Mouse (Mus musculus) midbrain, postnatal 0 days (tissue): ENCODE results near the gene Borcs6. TPM values are rescaled to one million over a fixed set of nuclear protein-coding genes. Genes with fewer than 3 reads are reported as not detected.

ENCODE experiments used
- ATAC-seq: fragments of 200-750 bp; cut with Nextera tagmentation; 2 replicates; pipeline ENCODE4 v1.8.0; 2017; ENCODE audit warnings: moderate number of reproducible peaks, mild to moderate bottlenecking, moderate TSS enrichment, moderate library complexity; ENCODE audit not compliant: low FRiP score
- DNase-seq: peaks from one replicate; pipeline ENCODE4 v3.0.0-alpha.2; 2015; ENCODE audit warnings: low spot score
- H3K27ac ChIP-seq: fragments of 300-500 bp; sonication (generic); 2 replicates; pipeline ENCODE4 v1.5.1; 2014; ENCODE audit warnings: low read depth, mild to moderate bottlenecking, low read length, mixed read lengths
- H3K27me3 ChIP-seq: fragments of 300-500 bp; sonication (generic); 2 replicates; pipeline ENCODE4 v1.6.1; 2014; ENCODE audit warnings: low read length, control low read depth, mixed read lengths; ENCODE audit not compliant: insufficient read depth
- H3K36me3 ChIP-seq: fragments of 300-500 bp; sonication (generic); 2 replicates; pipeline ENCODE4 v1.6.1; 2014; ENCODE audit warnings: low read length, control low read depth, mixed read lengths; ENCODE audit not compliant: insufficient read depth
- H3K4me1 ChIP-seq: fragments of 300-500 bp; sonication (generic); 2 replicates; pipeline ENCODE4 v1.6.1; 2014; ENCODE audit warnings: mild to moderate bottlenecking, control low read depth, antibody characterized with exemption, low read length, mixed read lengths; ENCODE audit not compliant: insufficient read depth
- H3K4me2 ChIP-seq: fragments of 300-500 bp; sonication (generic); 2 replicates; pipeline ENCODE4 v1.6.1; 2014; ENCODE audit warnings: low read depth, mild to moderate bottlenecking, low read length, mixed read lengths; ENCODE audit not compliant: poor library complexity, severe bottlenecking
- H3K4me3 ChIP-seq: fragments of 300-500 bp; sonication (generic); 2 replicates; pipeline ENCODE4 v1.5.1; 2014; ENCODE audit warnings: low read depth, mild to moderate bottlenecking, low read length, moderate library complexity
- H3K9ac ChIP-seq: fragments of 300-500 bp; sonication (generic); replicated peaks from 2 replicates; pipeline ENCODE4 v1.6.1; 2014; ENCODE audit warnings: mild to moderate bottlenecking, low read length, moderate library complexity, mixed read lengths; ENCODE audit not compliant: poor library complexity, severe bottlenecking
- H3K9me3 ChIP-seq: fragments of 300-500 bp; sonication (generic); 2 replicates; pipeline ENCODE4 v1.6.1; 2016; ENCODE audit warnings: low read length, control low read depth
- CTCF ChIP-seq: IDR thresholded peaks from 2 replicates; pipeline ENCODE4 v1.5.1; 2016; ENCODE audit warnings: antibody characterized with exemption, mild to moderate bottlenecking
- WGBS: fragments of 180-500 bp; shearing (Covaris S2); extraction: QIAGEN DNeasy Blood & Tissue Kit; methylation state at CpG from one replicate; pipeline ENCODE4 v1.1.7; 2014; 5-methylcytosine and 5-hydroxymethylcytosine counted together
- polyA plus RNA-seq: library from polyadenylated mRNA; unstranded; fragments of >200 nt; fragmentation: Nextera tagmentation; extraction: Ambion mirVana; gene quantifications from 2 replicates; pipeline ENCODE4 v1.2.1, GENCODE M21; 2015
- total RNA-seq: library from RNA; depleted of rRNA; stranded (reverse); fragments of >200 nt; gene quantifications from 2 replicates; pipeline ENCODE4 v1.2.3, GENCODE M21; 2014

Gene Borcs6
- total and polyA plus RNA-seq, 2 experiments from 2014 or later: 21.3 to 33.3 TPM

DNA sequence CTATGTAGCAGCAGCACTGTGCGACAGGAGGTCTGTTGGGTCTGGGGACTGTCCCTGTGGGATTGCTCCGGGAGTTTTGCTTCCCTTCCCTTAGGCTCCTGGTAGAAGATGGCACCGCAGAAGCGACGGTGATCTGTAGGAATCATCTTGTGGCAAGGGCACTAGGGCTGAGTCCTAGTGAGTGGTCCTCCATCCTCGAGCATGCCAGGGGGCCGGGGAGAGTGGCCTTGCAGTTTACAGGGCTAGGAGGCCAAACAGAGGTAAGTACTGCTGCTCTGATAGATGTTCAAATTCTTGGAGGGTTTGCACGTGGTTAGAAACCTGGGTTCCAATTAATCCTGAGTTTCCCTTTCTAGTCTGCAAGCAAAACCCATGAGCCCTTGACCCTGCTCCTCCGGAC lies 24.1 kb upstream of the Borcs6 start:
- Histone ChIP-seq H3K27ac (peak overlapping the region; percentile 70; the same call in 1 of the 2 replicates), H3K4me2 (0 out of 2 replicates have a peak overlapping the region, but pooled peaks have one; percentile 51), H3K27me3 (no peaks in the 10 kb centered on the region), H3K9ac (0 out of 2 replicates have a peak overlapping the region, but pooled peaks have one; percentile 29), H3K4me3 (no peak overlapping the region), H3K4me1 (peaks cover 12% of the 10 kb centered on the region), H3K9me3 (no peaks in the 10 kb centered on the region), H3K36me3 (peaks cover 30% of the 10 kb centered on the region)
- WGBS: 75% methylated on average over 9 of the region's 9 CpGs
- no peak for ATAC-seq
- no peak for TF ChIP-seq CTCF
- no peak for DNase-seq

DNA sequence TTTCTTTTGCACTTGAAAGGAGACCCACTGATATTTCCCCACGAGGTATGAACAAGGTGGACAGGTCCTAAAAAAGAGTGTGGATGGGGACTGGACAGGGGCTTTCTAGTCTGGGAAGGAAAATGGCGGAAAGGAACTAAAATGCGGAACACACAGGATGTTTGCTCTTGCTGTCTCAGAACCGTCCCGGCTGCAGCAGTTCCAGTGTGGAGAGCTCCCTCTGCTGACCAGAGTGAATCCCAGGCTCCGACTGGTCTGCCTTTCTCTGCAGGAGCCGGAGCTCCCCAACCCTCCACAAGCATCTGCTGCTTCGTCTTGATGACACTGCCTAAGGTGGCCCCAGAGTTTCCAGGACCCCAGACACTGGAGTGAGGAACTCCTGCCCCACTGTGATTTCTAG lies 23.7 kb upstream of the Borcs6 start:
- DNase-seq (peak; percentile 91), ATAC-seq (0 out of 2 replicates have a peak, but pooled peaks have one; percentile 17)
- Histone ChIP-seq H3K27me3 (no peaks in the 10 kb centered on the region), H3K9me3 (no peaks in the 10 kb centered on the region), H3K36me3 (peaks cover 26% of the 10 kb centered on the region), H3K27ac (peak overlapping the region; percentile 70), H3K4me3 (no peak overlapping the region), H3K4me1 (peaks cover 12% of the 10 kb centered on the region), H3K9ac (0 out of 2 replicates have a peak overlapping the region, but pooled peaks have one; percentile 29), H3K4me2 (peak overlapping the region; percentile 51)
- 5% methylated on average over 8 of the region's 8 CpGs for WGBS
- peak; percentile 79 for TF ChIP-seq CTCF

GRCm38 (mm10) chr11:69036486-69037230 lies 22.9 kb upstream of the Borcs6 start:
- H3K9ac ChIP-seq: peak overlapping the region; percentile 72
- H3K4me3 ChIP-seq: peak overlapping the region; percentile 63
- no peak for ATAC-seq
- DNase-seq: peak; percentile 88
- peak overlapping the region; percentile 84 for H3K27ac ChIP-seq
- H3K9me3 ChIP-seq: no peaks in the 10 kb centered on the region
- H3K4me2 ChIP-seq: peak overlapping the region; percentile 51
- peaks cover 18% of the 10 kb centered on the region for H3K36me3 ChIP-seq
- peaks cover 12% of the 10 kb centered on the region for H3K4me1 ChIP-seq
- no peak for TF ChIP-seq CTCF
- WGBS: 9% methylated on average over 20 of the region's 20 CpGs
- H3K27me3 ChIP-seq: no peaks in the 10 kb centered on the region

DNA sequence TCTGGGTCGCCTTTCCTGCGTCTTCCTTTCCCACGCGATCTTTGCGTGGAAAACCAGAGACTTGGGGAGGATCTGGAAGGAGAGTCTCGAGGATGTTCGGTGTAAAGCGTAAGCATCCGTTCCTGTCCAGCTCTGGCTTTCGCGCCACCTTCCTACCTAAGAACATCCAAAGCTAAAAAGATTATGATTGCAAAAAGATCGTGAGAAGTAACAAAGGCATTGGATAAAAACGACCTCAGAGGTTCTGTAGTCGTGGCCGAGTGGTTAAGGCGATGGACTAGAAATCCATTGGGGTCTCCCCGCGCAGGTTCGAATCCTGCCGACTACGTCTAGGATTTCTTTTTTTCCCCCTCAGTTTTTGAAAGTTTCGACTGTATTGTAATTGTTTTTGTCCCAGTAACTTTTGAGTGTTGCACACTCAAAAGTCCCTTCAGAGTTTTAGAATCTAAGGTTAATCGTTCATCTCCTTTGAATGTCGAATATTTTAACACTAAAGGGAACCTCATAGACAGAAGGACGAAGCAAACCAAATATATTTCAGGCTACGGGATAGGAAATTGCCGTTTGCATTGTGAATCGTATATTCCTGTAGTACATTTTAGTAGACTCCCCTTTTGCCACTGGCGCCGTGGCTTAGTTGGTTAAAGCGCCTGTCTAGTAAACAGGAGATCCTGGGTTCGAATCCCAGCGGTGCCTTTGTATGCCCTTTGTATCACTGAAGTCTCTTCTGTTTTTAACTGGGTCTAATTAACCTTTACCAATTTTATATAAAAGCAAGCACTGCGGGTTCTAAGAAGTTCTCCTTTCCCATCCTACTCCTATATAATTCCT lies 22.1 kb upstream of the Borcs6 start:
- Histone ChIP-seq H3K9me3 (no peaks in the 10 kb centered on the region), H3K36me3 (peaks cover 14% of the 10 kb centered on the region), H3K4me3 (peak overlapping the region; percentile 63), H3K27me3 (no peaks in the 10 kb centered on the region), H3K27ac (peak overlapping the region; percentile 84), H3K9ac (peak overlapping the region; percentile 72), H3K4me2 (peak overlapping the region; percentile 51), H3K4me1 (peaks cover 12% of the 10 kb centered on the region)
- WGBS: under 1% methylated on average over 34 of the region's 34 CpGs
- no peak for ATAC-seq
- peak; percentile 88 for DNase-seq
- TF ChIP-seq CTCF: no peak

- Histone ChIP-seq H3K4me3 (no peak overlapping the region; the same call in 1 of the 2 replicates), H3K9ac (no peak overlapping the region), H3K9me3 (no peaks in the 10 kb centered on the region), H3K27me3 (no peaks in the 10 kb centered on the region), H3K4me2 (no peak overlapping the region), H3K27ac (0 out of 2 replicates have a peak overlapping the region, but pooled peaks have one; percentile 79), H3K4me1 (peaks cover 12% of the 10 kb centered on the region), H3K36me3 (peaks cover 11% of the 10 kb centered on the region)
- ATAC-seq: no peak
- TF ChIP-seq CTCF: no peak
- WGBS: 68% methylated on average over 5 of the region's 5 CpGs
- no peak for DNase-seq
Measured at GRCm38 (mm10) chr11:69038173-69038572, 21.3 kb upstream of the Borcs6 start.
